Mouse (Mus musculus) MEL (cell line): ENCODE data around the gene Pole. TPM values are rescaled to one million over a fixed set of nuclear protein-coding genes. Genes with fewer than 3 reads are reported as not detected.

Source experiments
- DNase-seq: peaks from one replicate; pipeline ENCODE4 v3.0.0; 2011; ENCODE audit warnings: low read depth, low spot score
- H3K27ac ChIP-seq: 2 replicates; pipeline ENCODE4 v1.5.1; 2012; ENCODE audit warnings: low read depth, mild to moderate bottlenecking, control low read depth, low read length, moderate library complexity; ENCODE audit not compliant: control insufficient read depth
- H3K27me3 ChIP-seq, 2 experiments: fragments of 150-350 bp in 1 of 2; sonication (generic) in 1 of 2; 2 replicates each; pipeline ENCODE4 v1.6.1; 2012; ENCODE audit warnings: low read length in 2 of 2, mild to moderate bottlenecking in 2 of 2, improper control_type of control experiment in 1 of 2, moderate library complexity in 1 of 2; ENCODE audit not compliant: insufficient read depth in 2 of 2, control insufficient read depth in 1 of 2
- H3K36me3 ChIP-seq, 2 experiments: 2 replicates each; pipeline ENCODE4 v1.6.1; 2012 to 2014; ENCODE audit warnings: low read length in 2 of 2, improper control_type of control experiment in 1 of 2, inconsistent platforms in 1 of 2, mild to moderate bottlenecking in 1 of 2; ENCODE audit not compliant: insufficient read depth in 2 of 2, control insufficient read depth in 1 of 2
- H3K4me1 ChIP-seq, 2 experiments: fragments of 150-350 bp in 1 of 2; sonication (generic) in 1 of 2; 2 replicates each; pipeline ENCODE4 v1.6.1; 2012; ENCODE audit warnings: low read length in 2 of 2, improper control_type of control experiment in 1 of 2, mild to moderate bottlenecking in 1 of 2; ENCODE audit not compliant: insufficient read depth in 2 of 2, control insufficient read depth in 1 of 2
- H3K4me3 ChIP-seq, 2 experiments: fragments of 150-350 bp in 1 of 2; sonication (generic) in 1 of 2; 2 replicates each; pipeline ENCODE4 v1.5.1; 2012; ENCODE audit warnings: low read depth in 2 of 2, low read length in 2 of 2, mild to moderate bottlenecking in 2 of 2, moderate library complexity in 2 of 2, control low read depth in 1 of 2, improper control_type of control experiment in 1 of 2; ENCODE audit not compliant: control insufficient read depth in 1 of 2, insufficient read depth in 1 of 2
- H3K79me2 ChIP-seq: 2 replicates; pipeline ENCODE4 v1.6.1; 2012; ENCODE audit warnings: mild to moderate bottlenecking, low read length, moderate library complexity; ENCODE audit not compliant: control insufficient read depth, poor library complexity, insufficient read depth
- H3K9ac ChIP-seq: 2 replicates; pipeline ENCODE4 v1.6.1; 2012; ENCODE audit warnings: low read depth, mild to moderate bottlenecking, control low read depth, low read length, moderate library complexity; ENCODE audit not compliant: control insufficient read depth, poor library complexity, severe bottlenecking
- H3K9me3 ChIP-seq: fragments of 150-350 bp; sonication (generic); replicated peaks from 2 replicates; pipeline ENCODE4 v1.6.1; 2012; ENCODE audit warnings: mild to moderate bottlenecking, low read length, improper control_type of control experiment, moderate library complexity; ENCODE audit not compliant: insufficient read depth
- BHLHE40 ChIP-seq: IDR thresholded peaks from 2 replicates; pipeline ENCODE4 v1.6.1; 2012; ENCODE audit warnings: low read depth, mild to moderate bottlenecking, inconsistent platforms, low read length, improper control_type of control experiment, borderline replicate concordance
- CHD1 ChIP-seq: IDR thresholded peaks from 2 replicates; pipeline ENCODE4 v1.6.1; 2012; ENCODE audit warnings: low read depth, mild to moderate bottlenecking, inconsistent platforms, low read length, improper control_type of control experiment
- CTCF ChIP-seq, 3 experiments: IDR thresholded peaks in 2 of 3; conservative IDR thresholded peaks in 1 of 3; 2 replicates each; pipeline ENCODE4 v1.5.1; 2011 to 2012; ENCODE audit warnings: low read length in 3 of 3, low read depth in 2 of 3, mild to moderate bottlenecking in 2 of 3, improper control_type of control experiment in 1 of 3, inconsistent platforms in 1 of 3, mixed read lengths in 1 of 3, moderate library complexity in 1 of 3; ENCODE audit not compliant: control insufficient read depth in 1 of 3, insufficient read depth in 1 of 3, poor library complexity in 1 of 3, severe bottlenecking in 1 of 3
- JUND ChIP-seq: IDR thresholded peaks from 2 replicates; pipeline ENCODE4 v1.6.1; 2011; ENCODE audit warnings: low read depth, mild to moderate bottlenecking, improper control_type of control experiment, low read length
- MAZ ChIP-seq: IDR thresholded peaks from 2 replicates; pipeline ENCODE4 v1.6.1; 2012; ENCODE audit warnings: low read depth, mild to moderate bottlenecking, inconsistent platforms, low read length, improper control_type of control experiment
- MXI1 ChIP-seq: IDR thresholded peaks from 2 replicates; pipeline ENCODE4 v1.6.1; 2011; ENCODE audit warnings: mild to moderate bottlenecking, low read depth, low read length, improper control_type of control experiment
- NELFE ChIP-seq: IDR thresholded peaks from 2 replicates; pipeline ENCODE4 v1.6.1; 2011; ENCODE audit warnings: low read depth, low read length, improper control_type of control experiment
- POLR2AphosphoS5 ChIP-seq: IDR thresholded peaks from 2 replicates; pipeline ENCODE4 v1.6.1; 2012; ENCODE audit warnings: low read depth, borderline replicate concordance, mild to moderate bottlenecking, inconsistent platforms, low read length, moderate library complexity, mixed read lengths
- RAD21 ChIP-seq: IDR thresholded peaks from 2 replicates; pipeline ENCODE4 v1.6.1; 2011; ENCODE audit warnings: mild to moderate bottlenecking, low read depth, low read length, improper control_type of control experiment
- RCOR1 ChIP-seq: IDR thresholded peaks from 2 replicates; pipeline ENCODE4 v1.6.1; 2012; ENCODE audit warnings: low read depth, mild to moderate bottlenecking, inconsistent platforms, low read length, improper control_type of control experiment
- SIN3A ChIP-seq: IDR thresholded peaks from 2 replicates; pipeline ENCODE4 v1.6.1; 2012; ENCODE audit warnings: low read length, improper control_type of control experiment, inconsistent platforms
- SMC3 ChIP-seq: IDR thresholded peaks from 2 replicates; pipeline ENCODE4 v1.6.1; 2011; ENCODE audit warnings: low read depth, low read length, improper control_type of control experiment
- TBP ChIP-seq: IDR thresholded peaks from 2 replicates; pipeline ENCODE4 v1.8.0; 2011; ENCODE audit warnings: low read depth, low read length, improper control_type of control experiment
- TCF12 ChIP-seq: IDR thresholded peaks from 2 replicates; pipeline ENCODE4 v1.6.1; 2014; ENCODE audit warnings: low read depth, mild to moderate bottlenecking, inconsistent platforms, low read length, improper control_type of control experiment, moderate library complexity
- UBTF ChIP-seq: IDR thresholded peaks from 2 replicates; pipeline ENCODE4 v1.6.1; 2012; ENCODE audit warnings: low read depth, mild to moderate bottlenecking, inconsistent platforms, low read length, improper control_type of control experiment, moderate library complexity, borderline replicate concordance; ENCODE audit not compliant: insufficient read depth
- USF1 ChIP-seq: IDR thresholded peaks from 2 replicates; pipeline ENCODE4 v1.6.1; 2014; ENCODE audit warnings: low read depth, mild to moderate bottlenecking, inconsistent platforms, low read length, improper control_type of control experiment, moderate library complexity
- ZC3H11A ChIP-seq: IDR thresholded peaks from 2 replicates; pipeline ENCODE4 v1.6.1; 2012; ENCODE audit warnings: low read depth, mild to moderate bottlenecking, inconsistent platforms, low read length, improper control_type of control experiment
- ZMIZ1 ChIP-seq: IDR thresholded peaks from 2 replicates; pipeline ENCODE4 v1.6.1; 2012; ENCODE audit warnings: low read depth, mild to moderate bottlenecking, inconsistent platforms, low read length, improper control_type of control experiment, moderate library complexity
- polyA plus RNA-seq, 2 experiments: library from polyadenylated mRNA; stranded (reverse) in 1 of 2; unstranded in 1 of 2; fragments of >175 nt in 1 of 2; fragments of >200 nt in 1 of 2; gene quantifications; 2 replicates each; pipeline versions ENCODE4 v1.2.1 to v1.2.4; 2012; ENCODE audit warnings: low replicate concordance in 2 of 2, low read depth in 1 of 2; ENCODE audit not compliant: insufficient read length in 2 of 2, insufficient read depth in 1 of 2, missing spikeins in 1 of 2
- total RNA-seq: library from RNA; depleted of rRNA; stranded (reverse); fragments of 300-350 nt; gene quantifications from 2 replicates; pipeline ENCODE4 v1.2.3, GENCODE M21; 2012

Gene Pole
- total and polyA plus RNA-seq, 3 experiments, result 32.4 to 81.4 (median 52.6) TPM

DNA sequence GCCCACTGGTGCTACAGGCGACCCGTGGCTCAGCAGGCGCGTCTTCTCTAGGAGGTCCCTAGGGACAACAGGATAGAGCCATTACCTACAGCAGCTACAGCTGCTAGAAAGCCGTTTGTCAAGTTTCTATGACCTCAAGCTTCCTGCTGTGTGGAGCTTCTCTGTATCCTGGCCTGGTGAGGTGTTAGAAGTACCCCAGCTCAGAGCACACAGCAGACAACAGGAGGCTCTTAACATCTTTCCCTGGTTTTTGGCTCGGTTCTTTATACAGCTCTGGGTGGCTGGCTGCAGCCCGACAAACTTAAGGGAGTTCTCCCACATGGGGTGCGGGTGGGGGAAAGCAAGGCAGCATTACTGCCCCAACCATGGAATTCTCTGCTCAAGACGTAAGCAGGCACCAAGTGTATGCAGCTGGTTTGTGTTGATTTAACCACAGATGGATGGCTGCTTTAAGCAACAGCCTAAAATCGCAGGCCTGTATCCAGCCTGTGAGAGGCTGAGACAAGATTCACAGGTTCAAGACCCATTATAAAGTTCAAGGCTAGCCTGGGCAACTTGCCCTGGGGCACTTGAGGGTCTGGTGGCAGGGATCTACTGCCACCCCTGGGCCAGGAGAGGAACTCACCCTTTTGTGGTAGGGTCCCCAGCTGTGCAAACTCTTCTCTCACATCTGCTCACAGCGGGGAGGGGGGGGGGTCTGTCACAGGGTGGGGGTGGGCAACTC is 77.9 kb downstream of the Pole start:
- Histone ChIP-seq H3K27ac (no peak overlapping the region), H3K79me2 (no peaks in the 10 kb centered on the region), H3K4me3 (no peak overlapping the region), H3K4me1 (no peaks in the 10 kb centered on the region), H3K9me3 (no peaks in the 10 kb centered on the region), H3K36me3 (no peaks in the 10 kb centered on the region), H3K9ac (no peak overlapping the region), H3K27me3 (no peaks in the 10 kb centered on the region)
- TF ChIP-seq ZC3H11A (no peak), SIN3A (no peak), TCF12 (no peak), NELFE (no peak), BHLHE40 (no peak), MAZ (no peak), MXI1 (no peak), POLR2AphosphoS5 (no peak), RAD21 (no peak), USF1 (no peak), ZMIZ1 (no peak), JUND (no peak), CTCF (IDR thresholded peaks at IDR 0.05 in 2 of 3, conservative IDR thresholded peaks at IDR 0.05 in 1 of 3; ENCODE audit: control insufficient read depth in 1 of 3, insufficient read depth in 1 of 3, low read depth in 2 of 3, low read length in 3 of 3, poor library complexity in 1 of 3, severe bottlenecking in 1 of 3) (no peak), UBTF (no peak), CHD1 (no peak)
- no peak for DNase-seq

DNA sequence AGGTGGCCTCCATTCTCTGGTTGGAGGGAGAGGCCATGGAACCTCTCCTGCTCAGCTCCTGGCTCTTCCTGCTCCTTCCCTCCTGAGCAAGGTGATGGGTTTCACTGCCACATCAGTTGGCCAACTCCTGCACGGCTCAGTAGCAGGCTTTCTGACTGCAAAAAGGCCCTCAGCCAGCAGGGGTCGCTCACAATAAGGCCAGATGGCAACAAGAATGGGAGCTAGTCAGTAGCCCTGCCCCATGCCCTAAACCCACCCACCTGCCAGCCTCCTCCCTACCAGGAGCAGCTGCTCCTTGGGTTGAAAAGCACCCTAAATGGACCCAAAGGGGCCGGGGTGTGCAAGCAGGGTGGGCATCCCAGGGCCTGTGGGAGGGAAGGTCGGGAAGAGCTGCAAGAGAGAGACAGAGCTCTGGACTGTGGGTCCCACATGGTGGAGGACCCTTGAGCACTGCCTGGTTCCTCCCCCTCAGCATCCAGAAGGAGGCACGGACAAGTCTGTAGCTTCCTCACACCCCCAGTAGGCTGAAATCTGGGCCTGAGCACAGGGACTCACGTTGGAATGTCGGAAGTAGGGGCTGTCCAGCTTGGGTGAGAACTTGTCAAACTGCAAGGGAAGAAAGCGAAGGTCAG is 90.8 kb downstream of the Pole start:
- H3K27me3 ChIP-seq, result no peaks in the 10 kb centered on the region
- peak; percentile 69 for DNase-seq
- no peaks in the 10 kb centered on the region for H3K4me1 ChIP-seq
- no peak overlapping the region for H3K9ac ChIP-seq
- H3K9me3 ChIP-seq, result no peaks in the 10 kb centered on the region
- no peak overlapping the region for H3K27ac ChIP-seq
- H3K4me3 ChIP-seq, result no peak overlapping the region
- peak; percentile 9; the same call in 1 of the 2 replicates for TF ChIP-seq ZC3H11A
- no peak for TF ChIP-seq RCOR1
- TF ChIP-seq SMC3, result peak; percentile 71
- peak; percentile 59 for TF ChIP-seq RAD21
- no peak for TF ChIP-seq TBP
- TF ChIP-seq CTCF (IDR thresholded peaks at IDR 0.05 in 2 of 3, conservative IDR thresholded peaks at IDR 0.05 in 1 of 3; ENCODE audit: control insufficient read depth in 1 of 3, insufficient read depth in 1 of 3, low read depth in 2 of 3, low read length in 3 of 3, poor library complexity in 1 of 3, severe bottlenecking in 1 of 3), result peak; percentile 77 to 91 (median 87)
- H3K36me3 ChIP-seq, result no peaks in the 10 kb centered on the region
- no peaks in the 10 kb centered on the region for H3K79me2 ChIP-seq
